Mouse (Mus musculus) naive thymus-derived CD4-positive, alpha-beta T cell, adult 5 months (primary cell): ENCODE data around the gene Ube2e1. TPM values are rescaled to one million over a fixed set of nuclear protein-coding genes. Genes with fewer than 3 reads are reported as not detected.

Source experiments
- polyA plus RNA-seq: library from polyadenylated mRNA; unstranded; fragments of 100-300 nt; shearing (Covaris generic); gene quantifications from one replicate; pipeline ENCODE4 v1.2.1, GENCODE M21; 2017

Ube2e1 gene
- 77.2 TPM for polyA plus RNA-seq

GRCm38 (mm10) chr14:18331693-18332131 is at the start of gene Ube2e1:
Gene Ube2e1, minus strand, starts transcription at chr14:18331859.

GRCm38 (mm10) chr14:18270529-18271441 is 60.9 kb downstream of the Ube2e1 start, which contains the start of the genes Nkiras1 and Rpl15:
Gene Nkiras1, plus strand, starts transcription at chr14:18271136.
Gene Rpl15, minus strand, starts transcription at chr14:18271391.

GRCm38 (mm10) chr14:18238750-18239731 is 92.6 kb downstream of the Ube2e1 start, which contains the start of gene Nr1d2:
Gene Nr1d2, minus strand, starts transcription at chr14:18239127.

Other genes with a start within 250 kb of the Ube2e1 start
- gene Nr1d2, start 92.7 kb downstream of the Ube2e1 start, polyA plus RNA-seq, result 118 TPM
- gene Nkiras1, start 60.7 kb downstream of the Ube2e1 start, polyA plus RNA-seq, result 21.7 TPM
- gene Rpl15, start 60.5 kb downstream of the Ube2e1 start, polyA plus RNA-seq, result 715 TPM